Mouse (Mus musculus): ENCODE measurements around the gene Tulp4.

Tulp4 gene

DNA sequence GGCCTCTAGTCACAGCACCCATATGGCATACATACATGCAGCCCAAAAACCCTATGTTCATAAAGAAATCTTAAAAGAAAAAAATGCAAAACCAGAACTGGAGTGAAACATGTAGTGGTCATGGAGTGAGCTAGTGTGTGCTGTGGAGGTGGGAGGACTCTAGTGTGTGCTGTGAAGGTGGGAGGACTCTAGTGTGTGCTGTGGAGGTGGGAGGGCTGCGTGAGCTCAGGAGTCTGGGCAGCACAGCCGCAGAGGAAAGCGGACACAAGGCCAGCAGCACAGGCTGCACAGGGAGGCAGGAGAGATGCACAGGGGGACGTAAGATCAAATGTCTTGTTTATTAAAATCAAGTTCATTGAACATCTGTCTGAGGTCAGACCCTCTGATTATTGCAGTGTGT lies 17.5 kb downstream of the Tulp4 start:
- no peak for DNase-seq (ENCODE audit: low read depth, low spot score)

DNA sequence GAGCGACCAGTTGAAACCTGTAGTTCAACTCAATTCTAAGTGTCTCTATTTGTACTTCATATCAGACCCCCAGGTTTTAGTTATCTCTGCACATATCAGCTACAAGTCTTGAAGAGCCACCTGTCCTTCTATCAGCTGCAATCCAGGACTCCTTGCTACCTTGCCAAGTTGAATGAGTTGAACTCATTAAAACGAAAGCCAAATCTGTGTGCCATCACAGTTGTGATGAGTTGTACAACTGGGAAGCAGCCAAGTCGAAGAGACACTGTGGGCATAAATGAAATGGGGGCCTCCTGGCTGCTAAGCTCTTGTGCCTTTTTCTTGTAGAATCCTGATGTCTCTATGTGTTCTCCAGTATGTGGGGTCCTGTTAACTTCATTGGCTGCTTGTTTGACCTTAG lies 19.2 kb downstream of the Tulp4 start:
- no peak for DNase-seq (ENCODE audit: low read depth, low spot score)

DNA sequence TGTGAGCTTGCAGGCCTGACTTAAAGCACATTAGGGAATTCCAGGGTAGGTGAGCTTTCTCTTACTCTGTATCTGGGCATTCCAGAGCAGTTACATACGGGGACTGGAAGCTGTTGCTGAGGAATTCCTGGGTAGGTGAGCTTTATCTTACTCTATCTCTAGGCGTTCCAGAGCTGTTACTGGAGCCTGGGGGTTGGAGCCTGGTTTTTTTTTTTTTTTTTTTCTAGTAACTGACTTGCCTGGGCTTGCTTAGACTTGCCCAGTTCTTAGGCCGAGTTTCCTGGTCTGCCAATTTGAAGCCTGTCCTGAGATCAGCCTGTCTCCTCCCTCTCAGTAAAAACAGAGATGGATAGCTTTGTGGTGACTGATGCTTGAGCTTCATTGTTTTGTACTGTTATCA lies 21.8 kb downstream of the Tulp4 start:
- peak; percentile 70 for DNase-seq (ENCODE audit: low read depth, low spot score)

DNA sequence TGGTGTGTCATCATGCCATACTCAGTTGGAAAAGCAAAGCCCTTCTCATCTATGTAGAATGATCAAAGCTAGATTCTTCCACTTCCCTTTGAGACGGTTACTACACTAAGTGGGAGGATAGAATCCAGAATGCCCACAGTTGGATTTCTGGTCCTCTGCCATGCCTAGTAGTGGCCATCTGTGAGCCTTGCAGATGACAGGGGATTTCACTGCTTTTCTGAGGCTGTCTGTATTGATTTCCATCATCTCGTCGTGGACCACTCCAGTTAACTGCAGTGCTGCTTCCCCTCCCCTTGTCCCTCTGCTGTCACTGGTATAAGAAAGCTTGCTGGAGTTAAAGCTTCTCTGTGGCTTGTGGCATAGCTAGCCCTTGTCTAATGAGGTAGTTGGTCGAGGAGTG lies 23.1 kb downstream of the Tulp4 start:
- DNase-seq (ENCODE audit: low read depth, low spot score): no peak

DNA sequence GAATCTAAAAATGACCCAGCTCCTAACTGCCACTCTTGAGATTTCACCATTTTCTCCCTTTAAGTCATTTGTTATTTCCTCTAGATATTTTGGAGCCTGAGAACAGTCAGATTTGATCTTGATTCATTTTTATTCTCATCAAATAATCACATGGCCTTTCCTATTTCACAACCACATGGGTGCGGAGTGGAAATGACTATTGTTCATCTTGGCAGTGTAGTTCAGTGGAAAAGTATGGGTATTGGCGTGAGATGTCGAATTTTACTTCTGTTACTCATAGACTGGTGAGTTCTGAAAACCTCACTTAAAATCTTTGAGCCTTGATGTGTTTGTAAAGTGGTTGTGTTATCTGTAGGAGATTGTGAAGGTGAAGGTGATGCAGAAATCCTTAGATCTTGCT lies 24.8 kb downstream of the Tulp4 start:
- DNase-seq (ENCODE audit: low read depth, low spot score): no peak

DNA sequence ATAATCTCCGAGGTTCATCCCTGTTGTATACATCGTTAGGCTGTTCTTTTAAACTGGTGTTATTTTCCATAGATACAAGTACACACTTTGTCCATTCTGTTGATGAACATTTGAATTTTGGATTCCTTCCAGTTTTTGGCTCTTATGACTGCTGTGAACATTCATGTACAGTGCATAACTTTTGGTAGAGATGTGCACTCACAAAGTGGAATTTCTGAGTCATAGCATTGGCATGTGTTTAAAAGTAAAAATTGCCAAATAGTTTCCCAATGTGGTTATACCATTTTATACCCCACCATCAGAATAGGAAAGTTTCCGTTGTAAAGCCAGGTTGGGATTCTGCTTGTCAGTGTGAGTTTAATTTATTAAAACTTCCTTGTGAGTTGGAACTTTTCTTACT lies 34.6 kb downstream of the Tulp4 start:
- DNase-seq (ENCODE audit: low read depth, low spot score): no peak

DNA sequence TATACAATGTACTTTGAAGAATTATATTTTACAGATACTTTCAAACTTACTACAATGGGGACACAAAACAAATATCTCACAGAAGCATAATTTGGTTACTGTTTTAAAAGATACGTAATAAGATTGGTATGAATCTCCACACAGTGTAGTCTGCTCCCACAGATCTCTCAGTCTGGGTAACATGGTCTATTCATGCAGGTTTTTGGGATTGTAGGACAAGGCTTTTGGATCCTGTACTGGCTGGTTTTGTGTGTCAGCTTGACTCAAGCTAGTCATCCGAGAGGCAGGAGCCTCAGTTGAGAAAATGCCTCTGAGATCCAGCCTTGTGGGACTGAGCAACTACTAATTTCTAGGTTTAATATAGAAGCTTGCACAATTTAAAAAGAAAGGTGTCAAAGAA lies 35.1 kb downstream of the Tulp4 start:
- no peak for DNase-seq (ENCODE audit: low read depth, low spot score)

DNA sequence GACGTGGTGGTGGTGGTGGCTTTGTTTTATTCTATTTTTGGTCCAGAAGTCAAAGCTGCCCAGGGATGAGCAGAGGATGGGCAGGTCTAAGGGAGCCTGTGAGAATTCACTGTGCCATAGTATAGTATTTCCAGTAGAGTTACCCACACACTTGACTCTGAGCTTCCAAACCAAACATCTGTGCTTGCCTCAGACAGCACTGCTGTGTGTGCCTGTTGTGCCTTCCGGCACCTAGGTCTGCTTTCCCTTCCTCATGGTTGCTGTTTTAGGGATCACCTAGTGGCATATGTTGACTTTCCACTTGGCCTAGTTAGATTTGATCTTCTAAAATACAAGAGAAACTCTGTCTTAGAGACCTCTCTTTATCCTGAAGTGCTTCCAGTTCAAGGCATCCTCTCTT lies 39.0 kb downstream of the Tulp4 start:
- no peak for DNase-seq (ENCODE audit: low read depth, low spot score)

DNA sequence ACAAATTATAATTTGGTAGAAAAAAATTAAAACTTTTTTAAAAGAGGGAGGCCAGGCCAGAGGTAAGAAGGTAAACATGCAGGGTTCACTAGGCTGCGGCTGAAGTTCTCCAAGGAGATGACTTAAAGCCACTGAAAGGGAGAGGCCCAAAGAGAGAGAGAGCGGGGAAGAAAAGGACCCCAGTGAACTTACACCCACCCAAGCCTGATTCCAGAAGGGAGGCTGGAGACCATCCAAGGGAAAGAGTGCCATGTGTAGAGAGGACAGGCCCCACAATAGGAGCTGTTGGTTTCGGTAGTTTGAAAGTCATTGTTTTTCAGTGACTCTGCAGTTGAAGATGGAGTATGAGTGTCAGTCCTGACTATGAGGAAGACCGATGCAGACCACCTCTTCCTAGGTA lies 46.7 kb downstream of the Tulp4 start:
- no peak for DNase-seq (ENCODE audit: low read depth, low spot score)

DNA sequence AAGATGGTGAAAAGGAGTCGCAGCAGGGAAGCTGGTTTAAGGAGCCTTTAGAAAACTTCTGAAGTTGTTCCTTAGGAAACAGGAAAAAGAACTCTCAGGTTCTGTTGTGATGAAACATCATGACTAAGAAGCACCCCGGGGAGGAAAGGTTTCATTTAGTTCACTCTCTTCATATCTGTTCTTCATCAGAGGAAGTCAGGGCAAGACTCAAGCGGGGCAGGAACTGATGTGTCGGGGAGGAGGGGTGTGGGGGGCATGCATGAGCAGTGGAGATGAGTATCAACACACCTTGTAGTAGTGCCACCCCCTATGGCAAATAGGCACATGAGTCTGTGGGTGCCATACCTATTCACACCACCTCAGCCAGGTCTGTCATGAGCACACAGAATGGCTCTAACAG lies 47.3 kb downstream of the Tulp4 start:
- DNase-seq (ENCODE audit: low read depth, low spot score): no peak

DNA sequence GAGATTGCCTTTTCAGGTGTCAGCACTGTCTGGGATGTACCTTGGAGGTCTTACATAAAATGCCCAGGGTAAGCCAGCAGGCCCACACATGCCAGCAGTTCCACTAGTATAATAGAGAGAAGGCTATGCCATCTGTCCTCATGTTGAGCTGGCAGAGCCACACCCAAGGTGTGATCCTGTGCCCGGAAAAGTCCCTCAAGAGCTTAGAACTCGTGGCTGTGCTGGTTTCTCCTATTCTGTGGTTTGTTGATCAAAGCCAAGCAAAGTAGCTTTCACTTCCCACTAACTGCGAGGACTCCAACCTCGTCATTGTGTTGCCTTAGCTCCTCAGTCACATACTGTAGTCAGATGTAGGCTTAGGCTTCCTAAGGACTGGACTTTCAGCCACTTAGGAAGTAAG lies 48.1 kb downstream of the Tulp4 start:
- no peak for DNase-seq (ENCODE audit: low read depth, low spot score)

DNA sequence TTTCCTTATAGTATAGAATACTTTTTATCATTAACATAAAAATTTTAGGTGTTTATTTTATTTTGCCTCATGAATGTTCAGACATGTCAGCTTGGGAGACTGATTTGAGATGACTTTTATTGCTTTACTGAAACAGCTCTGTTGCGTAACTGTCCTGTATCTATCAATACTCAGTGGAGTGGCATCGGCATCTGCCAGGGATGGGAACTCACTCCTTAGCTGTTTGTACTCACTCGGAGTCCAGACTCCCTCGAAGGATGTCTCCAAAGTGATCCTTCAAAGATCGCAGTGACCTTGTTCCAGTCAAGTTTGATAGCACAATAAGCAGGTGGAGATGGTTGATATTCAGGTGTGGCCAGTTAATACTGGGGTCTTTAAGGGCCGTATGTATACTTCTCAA lies 54.3 kb downstream of the Tulp4 start:
- DNase-seq (ENCODE audit: low read depth, low spot score): no peak

DNA sequence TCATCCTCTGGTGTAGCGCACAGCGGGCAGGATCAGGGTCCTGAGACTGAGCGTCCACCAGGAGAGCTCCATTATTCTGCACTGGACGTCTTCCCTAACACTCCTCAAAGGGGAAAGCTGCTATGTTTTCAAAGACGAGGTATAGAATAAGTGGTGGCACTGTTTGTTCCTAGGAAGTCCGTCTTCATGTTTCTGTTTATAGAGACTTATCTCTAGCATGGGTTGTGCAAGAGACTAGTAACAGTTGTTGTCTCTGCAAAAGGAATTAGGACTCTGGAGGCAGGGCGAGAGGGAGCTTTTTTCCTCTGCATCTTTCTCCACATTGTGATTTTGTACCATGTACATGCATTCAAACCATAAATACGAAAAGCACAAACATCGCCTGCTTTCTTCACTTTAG lies 55.7 kb downstream of the Tulp4 start:
- DNase-seq (ENCODE audit: low read depth, low spot score): no peak

DNA sequence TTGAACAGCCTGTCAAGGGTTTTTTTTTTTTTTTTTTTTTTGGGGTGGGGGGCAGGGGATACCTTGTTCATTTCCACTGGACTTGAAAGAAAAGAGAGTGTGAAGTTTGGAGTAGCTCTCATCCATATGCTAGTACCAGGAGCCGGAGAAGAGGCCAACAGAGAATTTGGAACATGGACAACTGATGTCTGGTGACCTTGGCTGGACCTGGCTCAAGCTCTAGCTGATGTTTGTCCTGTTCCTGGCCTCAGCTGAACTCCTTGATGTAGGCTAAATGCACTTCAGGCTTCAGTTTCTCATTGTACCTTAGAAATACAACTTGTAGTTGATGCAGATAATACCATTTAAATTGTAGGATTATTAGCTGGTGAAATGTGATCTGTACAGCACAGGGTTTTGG lies 56.5 kb downstream of the Tulp4 start:
- no peak for DNase-seq (ENCODE audit: low read depth, low spot score)

DNA sequence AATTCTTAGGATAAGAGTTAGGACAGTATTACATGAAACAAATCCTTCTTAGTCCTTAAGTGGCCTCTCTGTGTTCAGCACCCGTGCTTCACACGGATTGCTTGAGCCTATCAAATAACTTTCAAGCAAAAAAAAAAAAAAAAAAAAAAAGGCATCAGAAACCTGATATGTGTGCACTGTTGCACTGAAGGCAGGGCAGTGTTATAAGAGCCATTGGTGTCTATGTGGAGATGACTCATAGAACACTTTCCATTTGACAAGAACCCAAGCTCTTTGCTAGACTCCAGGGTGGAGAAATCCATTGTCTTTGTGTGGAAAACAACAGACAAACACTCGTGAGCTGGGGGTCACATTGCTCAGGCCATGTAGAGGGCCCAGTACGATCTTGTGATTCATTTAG lies 58.7 kb downstream of the Tulp4 start:
- DNase-seq (ENCODE audit: low read depth, low spot score): no peak

DNA sequence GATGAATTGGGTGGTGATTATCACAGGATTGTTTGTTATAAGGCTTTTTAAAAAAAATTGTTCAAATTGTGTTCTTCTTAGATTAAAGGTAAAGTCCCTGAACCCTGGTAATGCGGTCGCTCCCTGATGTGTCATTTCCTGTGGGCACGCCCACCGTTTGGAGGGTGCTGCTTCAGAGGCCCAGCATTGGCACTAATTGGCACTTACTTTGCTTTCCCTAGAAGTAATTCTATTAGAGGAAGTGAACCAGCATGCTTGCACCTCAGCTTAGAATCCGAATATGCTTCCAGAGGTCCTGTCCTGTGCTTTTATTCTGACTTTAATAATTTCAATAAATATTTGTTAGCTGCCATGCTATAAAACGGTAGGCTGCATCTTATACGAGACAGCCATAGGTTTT lies 66.2 kb downstream of the Tulp4 start:
- DNase-seq (ENCODE audit: low read depth, low spot score): no peak

DNA sequence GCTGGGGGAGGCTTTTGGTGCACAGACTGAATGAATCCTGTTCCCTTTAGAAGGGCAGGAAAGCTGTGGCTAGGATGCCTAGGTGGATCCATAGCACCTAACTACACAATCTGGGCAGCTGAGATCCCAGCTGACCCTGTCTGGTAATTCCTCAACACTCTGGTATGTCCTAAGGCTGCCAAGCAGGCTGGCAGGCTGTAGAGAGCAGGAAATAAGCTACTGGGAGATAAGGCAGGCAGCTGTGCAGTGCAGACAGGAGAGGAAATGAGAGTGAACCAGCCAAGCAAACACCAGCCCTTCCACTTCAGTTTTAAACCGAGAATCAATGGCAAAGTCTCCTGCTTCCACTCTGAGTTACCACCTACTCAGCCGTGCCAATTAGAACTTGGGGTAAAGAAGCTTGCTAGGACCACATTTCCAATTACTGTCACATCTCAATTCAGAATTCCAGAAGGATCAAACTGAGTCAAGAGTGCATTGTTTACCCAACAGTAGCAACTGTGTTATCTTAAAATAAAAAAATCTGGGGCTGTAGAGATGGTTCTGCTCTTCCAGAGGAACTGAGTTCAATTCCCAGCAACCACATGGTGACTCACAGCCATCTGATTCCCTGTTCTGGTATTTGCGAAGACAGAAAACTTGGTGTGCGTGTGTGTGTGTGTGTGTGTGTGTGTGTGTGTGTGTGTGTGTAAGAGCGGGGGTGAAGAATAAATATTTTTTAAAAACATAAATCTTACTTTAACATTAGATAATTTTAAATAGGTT lies 66.9 kb downstream of the Tulp4 start:
- DNase-seq (ENCODE audit: low read depth, low spot score): no peak

DNA sequence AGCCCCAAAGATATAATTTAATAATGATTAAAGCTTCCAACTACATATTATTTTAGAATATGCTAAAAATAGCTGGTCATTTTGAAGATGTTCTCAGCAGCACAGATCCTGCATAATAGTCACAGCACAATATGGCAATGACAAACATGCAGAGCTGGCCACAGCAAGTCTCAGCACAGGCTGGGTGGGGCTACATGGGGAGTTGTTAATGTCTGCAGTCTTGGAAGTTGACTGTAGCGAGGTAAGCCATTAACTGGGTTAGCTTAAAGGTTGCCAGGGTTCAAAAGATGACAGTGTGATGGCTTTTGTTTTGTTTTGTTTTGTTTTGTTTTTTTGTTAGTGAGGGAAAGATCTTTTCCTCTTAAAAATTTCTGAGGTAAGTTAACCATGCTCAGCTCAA lies 68.3 kb downstream of the Tulp4 start:
- DNase-seq (ENCODE audit: low read depth, low spot score): peak; percentile 9

DNA sequence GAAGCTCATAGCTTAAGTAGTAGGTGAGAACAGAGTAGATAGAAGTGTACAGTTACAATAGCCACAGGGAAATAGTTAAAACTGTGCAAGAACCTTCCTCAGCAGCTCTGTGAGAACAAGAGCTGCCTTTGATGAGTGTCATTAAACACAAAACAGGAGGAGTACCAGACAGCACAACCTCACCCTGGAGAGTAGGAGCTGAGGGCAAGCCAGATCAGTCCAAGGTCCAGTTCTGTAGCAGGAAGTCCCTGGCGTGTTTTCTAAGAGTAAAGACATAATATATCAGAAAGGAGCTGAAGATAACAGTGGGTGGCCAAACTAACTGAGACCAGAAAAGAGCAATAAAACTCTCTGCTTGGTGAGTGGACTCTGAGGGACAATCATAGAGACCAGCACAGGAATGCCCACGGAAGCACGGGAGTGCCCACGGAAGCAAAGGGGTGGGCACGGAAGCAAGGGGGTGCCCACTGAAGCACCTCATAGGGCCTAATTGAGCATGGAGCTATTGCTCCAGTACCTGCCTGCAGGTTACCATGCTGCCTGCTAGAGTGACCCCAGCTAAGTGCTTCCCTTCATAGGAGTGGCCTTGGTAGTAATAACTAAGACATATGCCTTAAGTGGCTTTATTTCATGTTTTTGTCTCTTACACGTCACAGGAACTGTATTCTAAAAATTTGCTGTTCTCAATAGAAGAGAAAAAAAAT lies 72.5 kb downstream of the Tulp4 start:
- no peak for DNase-seq (ENCODE audit: low read depth, low spot score)

DNA sequence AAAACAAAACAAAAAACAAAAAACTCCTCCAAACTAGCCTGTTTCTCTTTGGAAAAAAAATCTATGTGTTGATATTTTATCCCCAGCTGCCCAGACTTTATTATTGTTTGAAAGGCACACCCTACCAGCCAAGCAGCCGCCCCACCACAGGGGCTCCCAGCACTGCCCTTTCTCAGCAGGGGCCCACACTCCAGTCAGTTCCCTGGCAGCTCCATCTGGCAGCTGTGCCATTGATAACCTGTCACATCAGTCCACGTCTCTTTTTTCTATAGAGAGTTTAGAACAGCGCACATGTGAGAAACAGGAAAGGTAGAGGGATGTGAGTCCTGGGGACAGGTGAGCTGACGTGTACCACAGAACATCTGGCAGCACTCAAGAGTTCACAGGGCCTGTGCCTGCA lies 73.2 kb downstream of the Tulp4 start:
- DNase-seq (ENCODE audit: low read depth, low spot score): no peak

DNA sequence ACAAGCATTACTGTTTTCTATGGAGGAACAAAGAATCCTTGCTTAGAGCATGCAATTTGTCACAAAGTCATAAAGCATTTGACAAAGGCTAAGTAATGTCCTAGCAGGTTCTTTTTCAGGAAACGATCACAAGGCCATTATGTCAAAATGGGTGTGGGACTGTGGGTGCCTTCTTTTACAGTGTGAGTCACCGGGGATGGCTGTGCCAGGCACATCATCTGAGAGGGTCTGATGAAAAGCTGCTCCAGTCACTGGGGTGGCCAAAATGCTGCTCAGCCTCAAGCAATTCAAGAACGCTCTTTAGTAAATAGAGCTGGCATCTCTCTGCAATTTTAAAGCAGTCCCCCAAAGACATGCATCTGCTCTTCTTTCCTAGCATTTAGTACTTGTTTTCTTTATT lies 74.2 kb downstream of the Tulp4 start:
- peak; percentile 28 for DNase-seq (ENCODE audit: low read depth, low spot score)

DNA sequence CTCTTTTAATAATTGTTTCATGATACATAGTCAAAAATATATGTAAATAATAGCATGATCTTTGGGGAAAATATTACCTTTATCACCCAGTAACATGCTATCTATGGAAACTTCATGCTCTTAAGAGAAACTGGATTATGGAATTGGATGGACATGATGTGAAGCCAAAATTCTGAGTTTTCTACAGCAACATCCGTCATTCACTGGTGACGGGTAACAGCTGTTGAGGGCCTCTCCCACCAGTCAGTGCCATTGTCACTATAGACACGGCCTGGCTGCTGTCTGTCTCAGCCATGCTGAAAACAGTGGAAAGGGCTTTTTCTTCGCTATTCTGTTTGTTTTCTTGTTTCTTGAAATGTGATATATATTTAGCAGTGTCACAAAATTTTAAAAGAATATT lies 76.5 kb downstream of the Tulp4 start:
- no peak for DNase-seq (ENCODE audit: low read depth, low spot score)

DNA sequence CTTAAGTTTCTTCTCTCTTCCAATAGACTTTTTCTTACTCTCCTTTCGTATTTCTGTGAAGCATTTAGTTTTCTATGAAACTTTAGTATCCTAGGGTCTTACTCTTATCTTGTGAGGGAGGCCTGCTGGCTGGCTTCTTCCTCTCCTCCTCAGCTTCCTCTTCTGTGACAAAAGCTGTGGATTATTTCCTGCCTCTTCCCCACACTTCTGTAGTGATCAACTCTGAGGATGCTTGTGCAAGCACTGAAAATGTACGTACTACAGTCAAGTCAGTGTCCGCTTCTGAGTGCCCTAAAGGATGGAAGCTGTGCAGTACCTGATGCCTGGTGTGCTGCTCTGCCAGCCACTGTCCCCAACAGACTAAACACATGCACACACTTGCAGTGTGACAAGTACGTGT lies 80.4 kb downstream of the Tulp4 start:
- DNase-seq (ENCODE audit: low read depth, low spot score): no peak

DNA sequence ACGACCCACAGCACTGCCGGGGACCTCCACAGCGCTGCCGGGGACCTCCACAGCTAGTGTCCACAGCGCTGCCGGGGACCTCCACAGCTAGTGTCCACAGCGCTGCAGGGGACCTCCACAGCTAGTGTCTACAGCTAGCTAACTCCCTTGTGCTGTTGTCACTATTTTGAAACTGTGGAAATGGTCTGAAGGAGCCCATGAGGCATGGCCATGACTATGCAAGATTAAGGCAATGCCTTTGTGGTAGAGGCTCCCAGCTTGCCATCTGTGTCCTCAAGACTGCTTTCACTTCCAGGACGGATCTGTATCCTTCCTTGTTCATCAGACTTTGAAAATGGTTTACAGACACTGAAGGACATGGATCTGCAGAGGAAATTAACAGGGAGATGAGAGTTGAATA lies 80.9 kb downstream of the Tulp4 start:
- no peak for DNase-seq (ENCODE audit: low read depth, low spot score)

All from ZHBTc4 (cell line).